Mouse (Mus musculus): Measurements from ENCODE around the gene Cpne2.

DNA sequence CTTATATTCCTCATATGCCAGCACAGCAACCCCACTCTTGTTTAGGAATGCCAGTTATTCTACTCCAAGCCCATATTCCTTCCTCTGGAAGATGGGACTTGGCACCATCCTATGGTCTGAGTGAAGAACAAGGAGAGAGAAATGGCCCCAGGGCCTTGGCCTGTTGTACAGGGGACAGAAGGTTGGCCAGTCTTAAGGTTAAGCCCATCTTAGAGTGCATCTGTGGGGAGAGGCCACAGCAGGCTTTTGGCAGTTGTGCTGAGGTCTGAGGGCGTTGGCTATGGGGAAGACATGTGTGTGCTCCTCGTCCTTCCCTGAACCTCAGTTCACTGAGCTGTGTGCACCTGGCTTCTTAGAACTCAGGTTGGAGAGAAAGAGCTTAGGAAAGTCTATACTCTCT, 19.9 kb downstream of the Cpne2 start:
- TF ChIP-seq POLR2A (IDR thresholded peaks at IDR 0.05; ENCODE audit: control insufficient read depth, extremely low read depth, insufficient read depth, low read length, poor library complexity) (no peak), CTCF (IDR thresholded peaks at IDR 0.05; ENCODE audit: borderline replicate concordance, control insufficient read depth, extremely low read depth, insufficient read depth, low read length, poor library complexity) (no peak)

All from thymus, adult 2 months (tissue).